Mouse (Mus musculus): Measurements from ENCODE around the gene Slc36a3. TPM values are rescaled to one million over a fixed set of nuclear protein-coding genes. Genes with fewer than 3 reads are reported as not detected.

The Slc36a3 gene
- polyA plus RNA-seq, 1 experiment from 2014 or later, result not detected

- ATAC-seq (ENCODE audit: low FRiP score), result no peak
- WGBS, result 89% methylated on average over 7 of the region's 7 CpGs
- DNase-seq (ENCODE audit: low spot score), result no peak
- no peak overlapping the region for H3K9ac ChIP-seq
- H3K4me2 ChIP-seq (replicated peaks), result no peak overlapping the region
- H3K36me3 ChIP-seq (replicated peaks; ENCODE audit: control insufficient read depth, insufficient read depth), result no peaks in the 10 kb centered on the region
- no peak overlapping the region for H3K27ac ChIP-seq
- H3K4me3 ChIP-seq (replicated peaks; ENCODE audit: low read length), result no peak overlapping the region
- no peaks in the 10 kb centered on the region for H3K9me3 ChIP-seq (ENCODE audit: control insufficient read depth, low read length)
- no peaks in the 10 kb centered on the region for H3K27me3 ChIP-seq (ENCODE audit: control insufficient read depth, insufficient read depth, low read length)
- no peaks in the 10 kb centered on the region for H3K4me1 ChIP-seq (replicated peaks; ENCODE audit: control insufficient read depth, insufficient read depth, low read length)
Measured at GRCm38 (mm10) chr11:55093096-55093495, 58.4 kb downstream of the Slc36a3 start.

GRCm38 (mm10) chr11:55089892-55090291 is 61.6 kb downstream of the Slc36a3 start:
- Histone ChIP-seq H3K27ac (no peak overlapping the region), H3K4me1 (replicated peaks; ENCODE audit: control insufficient read depth, insufficient read depth, low read length) (no peaks in the 10 kb centered on the region), H3K4me2 (replicated peaks) (no peak overlapping the region), H3K9ac (no peak overlapping the region), H3K36me3 (replicated peaks; ENCODE audit: control insufficient read depth, insufficient read depth) (no peaks in the 10 kb centered on the region), H3K27me3 (ENCODE audit: control insufficient read depth, insufficient read depth, low read length) (no peaks in the 10 kb centered on the region), H3K4me3 (replicated peaks; ENCODE audit: low read length) (no peak overlapping the region), H3K9me3 (ENCODE audit: control insufficient read depth, low read length) (no peaks in the 10 kb centered on the region)
- WGBS, result 85% methylated on average over 2 of the region's 2 CpGs
- ATAC-seq (ENCODE audit: low FRiP score), result no peak
- DNase-seq (ENCODE audit: low spot score), result no peak

DNA sequence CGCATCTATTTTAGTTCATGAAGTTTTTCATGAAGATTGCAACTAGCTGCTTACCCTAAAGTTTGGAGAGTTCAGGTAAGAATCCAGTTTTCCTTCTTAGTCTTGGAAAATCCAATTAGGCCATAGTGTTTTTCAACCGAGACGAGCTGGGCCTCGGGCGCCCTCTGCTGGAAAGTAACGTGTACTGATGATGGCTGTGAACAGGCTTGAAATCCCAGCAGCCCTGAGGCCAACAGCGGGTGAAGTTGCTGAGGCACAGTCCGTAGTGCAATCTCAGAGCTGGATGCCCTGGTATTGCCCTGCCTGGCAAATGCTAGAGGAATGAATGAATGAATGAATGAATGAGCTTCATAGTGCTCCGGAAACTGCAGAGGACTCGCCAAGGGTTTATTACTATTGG is 64.5 kb downstream of the Slc36a3 start:
- Histone ChIP-seq H3K4me3 (replicated peaks; ENCODE audit: low read length) (no peak overlapping the region), H3K4me2 (replicated peaks) (no peak overlapping the region)
- ATAC-seq (ENCODE audit: low FRiP score), result no peak

DNA sequence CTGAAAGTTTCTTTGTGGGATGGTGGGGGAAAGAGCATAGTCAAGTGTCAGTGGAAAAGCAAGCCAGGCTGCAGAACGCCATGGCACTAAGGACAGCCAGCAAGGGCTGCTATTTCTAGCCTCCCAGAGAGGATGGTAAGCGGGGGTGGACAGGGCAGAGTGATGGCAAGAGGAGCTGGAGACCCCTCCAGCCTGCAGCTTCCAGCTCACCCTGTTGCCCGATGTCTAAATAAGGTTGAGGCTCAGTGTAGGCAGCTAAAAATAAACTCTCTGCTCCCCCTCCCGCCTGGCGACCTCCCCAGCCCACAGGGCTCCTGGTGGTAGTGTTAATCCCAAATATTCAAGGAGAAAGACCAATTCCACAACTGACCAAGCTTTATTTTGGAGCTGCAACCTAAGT is 66.1 kb downstream of the Slc36a3 start:
- Histone ChIP-seq H3K4me1 (replicated peaks; ENCODE audit: control insufficient read depth, insufficient read depth, low read length) (no peaks in the 10 kb centered on the region), H3K27ac (no peak overlapping the region), H3K36me3 (replicated peaks; ENCODE audit: control insufficient read depth, insufficient read depth) (no peaks in the 10 kb centered on the region), H3K4me2 (replicated peaks) (no peak overlapping the region), H3K9me3 (ENCODE audit: control insufficient read depth, low read length) (no peaks in the 10 kb centered on the region), H3K4me3 (replicated peaks; ENCODE audit: low read length) (no peak overlapping the region), H3K9ac (no peak overlapping the region), H3K27me3 (ENCODE audit: control insufficient read depth, insufficient read depth, low read length) (no peaks in the 10 kb centered on the region)
- WGBS, result 70% methylated on average over 5 of the region's 5 CpGs
- no peak for ATAC-seq (ENCODE audit: low FRiP score)
- DNase-seq (ENCODE audit: low spot score), result no peak

More for the DNA sequence above, 64.5 kb downstream of the Slc36a3 start:
- Histone ChIP-seq H3K27me3 (ENCODE audit: control insufficient read depth, insufficient read depth, low read length) (no peaks in the 10 kb centered on the region), H3K9me3 (ENCODE audit: control insufficient read depth, low read length) (no peaks in the 10 kb centered on the region), H3K9ac (no peak overlapping the region), H3K4me1 (replicated peaks; ENCODE audit: control insufficient read depth, insufficient read depth, low read length) (no peaks in the 10 kb centered on the region), H3K36me3 (replicated peaks; ENCODE audit: control insufficient read depth, insufficient read depth) (no peaks in the 10 kb centered on the region), H3K27ac (no peak overlapping the region)
- DNase-seq (ENCODE audit: low spot score), result peak; percentile 88
- 7% methylated on average over 10 of the region's 10 CpGs for WGBS

- Histone ChIP-seq H3K9ac (no peak overlapping the region), H3K27me3 (ENCODE audit: control insufficient read depth, insufficient read depth, low read length) (no peaks in the 10 kb centered on the region), H3K4me2 (replicated peaks) (no peak overlapping the region), H3K4me3 (replicated peaks; ENCODE audit: low read length) (no peak overlapping the region), H3K27ac (no peak overlapping the region), H3K9me3 (ENCODE audit: control insufficient read depth, low read length) (no peaks in the 10 kb centered on the region), H3K4me1 (replicated peaks; ENCODE audit: control insufficient read depth, insufficient read depth, low read length) (no peaks in the 10 kb centered on the region), H3K36me3 (replicated peaks; ENCODE audit: control insufficient read depth, insufficient read depth) (no peaks in the 10 kb centered on the region)
- ATAC-seq (ENCODE audit: low FRiP score) (no peak), DNase-seq (ENCODE audit: low spot score) (no peak)
- WGBS, result 82% methylated on average over 4 of the region's 4 CpGs
Measured at GRCm38 (mm10) chr11:55084629-55085028, 66.9 kb downstream of the Slc36a3 start.

DNA sequence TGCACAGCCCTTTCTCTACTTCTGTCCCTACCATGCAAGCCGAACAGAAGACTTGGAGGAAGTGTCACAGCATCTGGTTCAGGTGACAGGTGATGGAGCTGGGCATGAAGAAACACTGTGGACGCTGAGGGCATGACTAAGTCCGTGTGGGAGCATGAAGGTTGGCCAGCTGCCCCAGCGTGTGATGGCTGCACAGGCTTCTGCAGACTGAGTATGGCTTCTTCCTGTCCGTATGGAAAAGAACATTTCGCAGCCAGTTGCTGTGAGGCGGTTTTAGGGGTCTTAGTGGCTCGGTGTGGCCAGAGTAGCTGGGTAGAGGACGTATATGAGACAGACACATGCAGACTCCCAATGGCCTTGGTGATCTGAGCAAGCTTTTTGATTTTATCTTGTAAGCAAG is 70.3 kb downstream of the Slc36a3 start:
- Histone ChIP-seq H3K27me3 (ENCODE audit: control insufficient read depth, insufficient read depth, low read length) (peaks cover 11% of the 10 kb centered on the region), H3K4me2 (replicated peaks) (no peak overlapping the region), H3K4me3 (replicated peaks; ENCODE audit: low read length) (no peak overlapping the region), H3K27ac (no peak overlapping the region), H3K9me3 (ENCODE audit: control insufficient read depth, low read length) (no peaks in the 10 kb centered on the region), H3K9ac (no peak overlapping the region), H3K4me1 (replicated peaks; ENCODE audit: control insufficient read depth, insufficient read depth, low read length) (peaks cover 4% of the 10 kb centered on the region; the same call in 1 of the 2 replicates), H3K36me3 (replicated peaks; ENCODE audit: control insufficient read depth, insufficient read depth) (no peaks in the 10 kb centered on the region)
- DNase-seq (ENCODE audit: low spot score) (no peak), ATAC-seq (ENCODE audit: low FRiP score) (no peak)
- 92% methylated on average over 9 of the region's 9 CpGs for WGBS

DNA sequence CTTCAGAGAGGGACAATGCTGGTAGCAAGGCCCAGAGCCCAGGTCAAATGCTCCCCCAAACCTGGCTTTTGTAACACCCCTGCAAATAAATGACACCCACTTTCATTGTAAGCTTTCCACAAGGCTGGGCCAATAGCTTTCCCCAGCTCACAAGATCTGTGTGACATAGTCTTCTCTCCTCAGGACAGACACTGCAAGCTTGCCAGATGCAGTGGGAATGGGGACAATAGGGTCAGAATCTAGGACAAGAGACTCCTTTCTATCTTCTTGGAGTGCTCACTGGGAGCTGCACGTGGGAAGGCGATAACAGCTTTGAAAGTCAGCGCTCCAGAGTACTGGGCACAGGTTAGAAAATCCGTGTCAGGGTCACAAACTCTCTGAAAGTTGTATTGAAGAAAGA is 72.3 kb downstream of the Slc36a3 start:
- H3K27me3 ChIP-seq (ENCODE audit: control insufficient read depth, insufficient read depth, low read length), result peaks cover 11% of the 10 kb centered on the region
- H3K36me3 ChIP-seq (replicated peaks; ENCODE audit: control insufficient read depth, insufficient read depth), result no peaks in the 10 kb centered on the region
- WGBS, result 58% methylated on average over 4 of the region's 4 CpGs
- peaks cover 4% of the 10 kb centered on the region; the same call in 1 of the 2 replicates for H3K4me1 ChIP-seq (replicated peaks; ENCODE audit: control insufficient read depth, insufficient read depth, low read length)
- no peaks in the 10 kb centered on the region for H3K9me3 ChIP-seq (ENCODE audit: control insufficient read depth, low read length)
- H3K27ac ChIP-seq, result no peak overlapping the region
- no peak overlapping the region for H3K4me2 ChIP-seq (replicated peaks)
- DNase-seq (ENCODE audit: low spot score) (no peak), ATAC-seq (ENCODE audit: low FRiP score) (no peak)
- H3K4me3 ChIP-seq (replicated peaks; ENCODE audit: low read length), result no peak overlapping the region
- H3K9ac ChIP-seq, result no peak overlapping the region

DNA sequence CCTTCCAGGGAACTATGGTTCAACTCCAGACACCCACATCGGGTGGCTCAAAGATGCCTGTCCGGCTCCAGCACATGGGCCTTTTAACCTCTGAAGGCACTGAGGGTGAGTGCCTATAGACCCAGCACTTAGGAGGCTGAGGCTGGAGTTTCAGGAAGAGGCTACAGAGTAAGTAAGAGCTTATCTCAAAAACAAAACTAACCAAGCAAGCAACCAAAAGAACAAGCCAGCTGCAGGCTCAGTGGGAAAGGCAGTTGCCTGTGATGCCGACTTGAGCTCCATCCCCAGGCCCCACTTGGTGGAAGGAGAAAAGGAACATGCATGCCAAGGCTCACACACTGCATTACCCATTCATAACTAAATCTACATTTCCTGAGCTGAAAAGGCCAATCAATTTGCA is 73.0 kb downstream of the Slc36a3 start:
- Histone ChIP-seq H3K9me3 (ENCODE audit: control insufficient read depth, low read length) (no peaks in the 10 kb centered on the region), H3K4me2 (replicated peaks) (peak overlapping the region; percentile 91), H3K27me3 (ENCODE audit: control insufficient read depth, insufficient read depth, low read length) (peaks cover 11% of the 10 kb centered on the region), H3K4me3 (replicated peaks; ENCODE audit: low read length) (no peak overlapping the region; the same call in 1 of the 2 replicates), H3K4me1 (replicated peaks; ENCODE audit: control insufficient read depth, insufficient read depth, low read length) (peaks cover 4% of the 10 kb centered on the region; the same call in 1 of the 2 replicates), H3K36me3 (replicated peaks; ENCODE audit: control insufficient read depth, insufficient read depth) (no peaks in the 10 kb centered on the region), H3K9ac (no peak overlapping the region), H3K27ac (no peak overlapping the region)
- ATAC-seq (ENCODE audit: low FRiP score) (no peak), DNase-seq (ENCODE audit: low spot score) (no peak)
- 47% methylated on average over 3 of the region's 3 CpGs for WGBS

DNA sequence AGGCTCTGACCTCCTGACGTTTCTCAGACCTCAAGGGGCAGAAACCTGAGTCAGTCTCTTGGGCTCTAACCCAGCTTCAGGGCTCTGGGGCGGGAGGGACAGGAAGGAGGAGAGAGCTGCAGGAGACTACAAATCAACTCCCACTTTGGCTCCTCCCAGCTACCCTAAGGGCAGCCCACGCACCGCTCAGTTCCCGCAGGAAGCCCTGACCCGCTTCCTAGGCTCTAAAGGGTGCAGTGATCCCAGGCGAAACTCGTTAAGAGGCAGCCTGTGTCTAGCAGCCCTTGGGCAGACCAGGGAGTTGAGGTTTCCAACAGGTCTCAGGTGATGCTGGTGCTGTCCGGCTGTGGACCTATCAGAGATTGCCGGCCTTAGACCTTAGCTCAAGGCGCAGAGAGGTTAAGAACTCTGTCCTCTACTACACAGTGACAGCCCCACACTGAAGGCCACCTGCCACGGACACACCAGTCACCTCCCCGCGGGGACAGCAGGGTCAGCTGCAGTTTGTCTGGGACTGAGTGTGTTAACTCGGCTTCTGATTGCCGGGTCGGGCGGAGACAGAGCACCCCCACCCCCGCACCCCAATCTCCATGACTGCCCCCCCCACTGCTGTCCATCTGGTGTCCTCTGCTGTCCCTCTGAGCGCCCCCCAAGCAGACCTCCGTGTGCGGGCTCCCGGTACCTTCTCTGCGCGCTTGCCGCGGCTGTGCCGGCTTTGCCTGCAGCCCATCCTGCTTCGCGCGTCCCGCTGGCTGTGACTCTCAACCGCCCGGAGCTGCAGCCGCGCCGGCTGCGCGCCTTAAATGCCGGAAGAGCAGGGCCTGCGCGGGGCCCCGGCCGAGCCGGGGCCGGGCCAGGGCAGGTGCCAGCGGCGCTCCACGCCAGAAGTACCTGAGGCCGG is 73.9 kb downstream of the Slc36a3 start, which contains the start of gene Ccdc69:
Gene Ccdc69, minus strand, starts transcription at position 801 of the 901 bp plus-strand sequence.
- Histone ChIP-seq H3K4me2 (replicated peaks) (peak within 1 kb of the TSS; percentile 91), H3K36me3 (replicated peaks; ENCODE audit: control insufficient read depth, insufficient read depth) (no peaks in the 10 kb centered on the region), H3K27me3 (ENCODE audit: control insufficient read depth, insufficient read depth, low read length) (peaks cover 11% of the 10 kb centered on the region), H3K4me1 (replicated peaks; ENCODE audit: control insufficient read depth, insufficient read depth, low read length) (peaks cover 4% of the 10 kb centered on the region; the same call in 1 of the 2 replicates), H3K9ac (peak within 1 kb of the TSS; percentile 57), H3K27ac (no peak within 1 kb of the TSS), H3K9me3 (ENCODE audit: control insufficient read depth, low read length) (no peaks in the 10 kb centered on the region), H3K4me3 (replicated peaks; ENCODE audit: low read length) (peak within 1 kb of the TSS; percentile 43)
- ATAC-seq (ENCODE audit: low FRiP score), result peak; percentile 57; the same call in 1 of the 2 replicates
- peak; percentile 45 for DNase-seq (ENCODE audit: low spot score)
- WGBS, result 1% methylated on average over 50 of the region's 50 CpGs
